Mouse (Mus musculus): Measurements from ENCODE around the gene Rassf8.

The Rassf8 gene

DNA sequence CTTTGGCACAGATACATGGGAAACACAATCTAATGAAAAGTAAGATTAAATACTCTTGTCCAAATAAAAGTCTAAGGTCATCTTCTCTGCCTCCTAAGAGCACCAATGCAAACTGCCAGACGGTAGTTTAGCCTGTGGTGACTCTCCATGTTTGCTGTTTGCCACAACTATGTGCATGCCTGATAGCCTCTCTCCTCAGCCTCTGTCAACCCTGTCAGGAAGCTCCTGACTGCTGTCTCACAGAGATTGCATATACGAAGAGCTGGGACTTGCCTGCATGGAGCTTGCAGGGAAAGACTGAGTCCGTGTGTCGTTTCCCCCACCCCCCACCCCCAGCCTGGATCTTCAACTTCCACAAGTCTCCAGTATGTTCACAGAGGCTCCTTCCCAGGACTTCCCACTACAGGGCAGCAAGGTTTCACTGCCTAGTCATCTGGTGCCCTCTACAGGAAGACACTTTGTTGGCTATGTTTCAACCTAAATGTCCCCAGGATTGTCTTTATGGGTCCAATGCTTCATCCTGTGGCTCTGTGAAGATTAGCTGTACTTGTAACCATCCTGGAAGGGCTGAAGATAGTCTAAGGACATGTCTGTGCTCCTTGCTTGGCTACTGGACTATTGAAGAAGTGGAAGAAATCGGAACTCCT lies 77.2 kb downstream of the Rassf8 start:
- DNase-seq (ENCODE audit: low spot score), result no peak

DNA sequence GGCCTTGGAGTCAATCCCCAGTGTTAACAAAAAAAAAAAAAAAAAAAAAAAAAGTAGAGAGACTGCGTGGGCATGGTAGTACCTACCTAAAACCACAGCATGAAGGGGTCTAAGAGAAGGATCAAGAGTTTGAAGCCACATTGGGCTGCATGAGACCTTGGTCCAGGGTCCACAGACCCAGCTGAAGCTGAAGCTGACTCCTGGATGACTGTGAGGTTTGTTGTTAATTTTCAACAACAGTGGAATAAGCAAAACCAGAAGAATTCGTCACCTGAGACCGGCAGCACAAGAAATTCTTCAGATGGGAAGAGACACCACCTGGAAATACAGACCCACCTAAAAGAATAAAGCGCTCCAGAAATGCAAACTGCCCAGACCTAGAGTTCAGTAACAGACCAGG lies 79.8 kb downstream of the Rassf8 start:
- DNase-seq (ENCODE audit: low spot score), result no peak

DNA sequence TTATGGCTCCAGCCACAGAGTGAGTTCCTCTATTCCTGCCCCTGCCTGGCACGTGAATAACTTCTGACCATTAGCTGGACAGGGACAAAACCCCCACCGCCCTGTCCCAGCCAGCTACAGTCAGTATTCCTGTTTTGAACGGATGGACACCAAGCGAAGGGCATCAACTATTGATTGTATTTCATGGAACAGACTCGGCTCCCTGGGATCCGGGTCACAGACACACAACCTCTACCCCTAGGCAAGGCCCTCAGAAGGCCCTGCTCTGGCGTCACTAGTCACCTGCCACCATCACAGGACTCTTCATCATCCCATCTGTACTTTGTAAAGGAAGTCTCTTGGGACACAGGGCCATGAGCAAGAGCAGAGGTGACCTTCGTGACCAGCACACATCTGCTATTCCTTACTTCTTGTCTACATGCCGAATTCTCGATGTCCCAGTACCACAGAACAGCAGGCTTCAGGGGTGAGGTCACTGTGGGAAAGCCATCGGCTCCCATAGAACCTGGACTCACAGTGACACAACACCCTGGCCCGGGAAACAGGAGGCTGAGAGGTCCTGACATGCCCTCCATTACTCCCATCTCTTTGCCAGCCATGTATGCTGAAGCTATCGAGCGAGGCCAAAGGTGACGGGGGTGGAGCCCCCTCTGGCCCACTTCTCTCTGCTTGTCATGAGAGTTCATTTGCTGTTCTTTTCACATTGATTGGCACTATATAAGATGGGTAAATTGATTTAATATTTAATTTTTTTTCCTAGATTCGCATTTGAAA lies 82.7 kb downstream of the Rassf8 start:
- DNase-seq (ENCODE audit: low spot score), result no peak

DNA sequence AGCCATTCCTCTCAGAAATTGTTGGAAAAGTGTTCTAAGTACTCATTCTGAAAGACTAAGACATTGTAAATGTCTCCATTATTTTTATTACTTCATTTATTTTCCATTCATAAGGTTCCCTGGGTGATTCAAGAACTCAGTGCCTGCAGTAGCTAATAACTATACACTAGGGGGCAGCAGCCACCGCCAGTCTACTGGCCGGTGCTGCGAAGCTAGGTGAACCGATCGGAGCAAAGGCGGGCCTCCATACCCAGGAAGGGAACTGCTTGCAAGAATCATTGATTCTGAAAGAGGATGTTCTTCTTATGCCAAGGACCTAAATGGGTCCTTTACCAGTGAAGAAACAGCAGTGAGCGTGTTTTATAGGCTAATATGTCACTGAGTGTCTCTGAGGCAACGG lies 83.6 kb downstream of the Rassf8 start:
- DNase-seq (ENCODE audit: low spot score), result peak; percentile 43

DNA sequence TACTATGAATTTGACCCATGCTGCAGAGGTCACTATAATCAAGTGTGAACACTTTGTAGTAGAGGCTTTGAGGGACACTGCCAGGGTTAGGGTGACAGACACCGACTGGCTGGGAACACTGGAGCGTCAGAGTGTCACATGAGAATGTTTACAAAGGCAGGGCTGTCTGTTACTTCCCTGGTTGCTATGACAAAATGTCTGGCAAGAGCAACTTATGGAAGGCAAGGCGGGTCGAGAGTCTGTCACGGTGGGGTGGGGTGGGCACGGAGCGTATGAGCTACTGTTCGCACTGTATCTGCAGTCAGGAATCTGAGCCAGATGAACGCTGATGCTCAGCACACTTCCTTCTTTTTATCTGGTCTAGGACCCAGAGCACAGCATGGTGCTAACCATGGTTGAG lies 84.1 kb downstream of the Rassf8 start:
- DNase-seq (ENCODE audit: low spot score), result no peak

DNA sequence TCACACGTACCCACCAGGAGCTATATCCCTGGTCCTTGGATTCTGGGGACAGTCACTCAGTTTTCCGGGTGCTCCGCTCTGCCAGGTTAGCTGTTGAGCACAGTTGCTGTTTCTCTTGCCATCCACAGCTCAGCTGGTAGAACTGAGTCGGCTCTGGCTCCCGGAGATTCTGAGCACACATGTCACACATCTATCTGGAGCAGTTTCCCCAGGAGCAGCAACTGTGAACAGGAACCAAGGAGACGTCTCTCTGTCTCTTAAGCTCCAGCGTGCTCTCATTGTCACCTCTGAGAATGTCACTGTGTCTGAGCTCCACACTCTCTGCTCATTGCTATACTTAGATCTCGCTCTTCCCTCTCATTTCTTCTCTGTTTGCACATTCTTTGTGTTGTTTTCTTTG lies 86.4 kb downstream of the Rassf8 start:
- DNase-seq (ENCODE audit: low spot score), result no peak

DNA sequence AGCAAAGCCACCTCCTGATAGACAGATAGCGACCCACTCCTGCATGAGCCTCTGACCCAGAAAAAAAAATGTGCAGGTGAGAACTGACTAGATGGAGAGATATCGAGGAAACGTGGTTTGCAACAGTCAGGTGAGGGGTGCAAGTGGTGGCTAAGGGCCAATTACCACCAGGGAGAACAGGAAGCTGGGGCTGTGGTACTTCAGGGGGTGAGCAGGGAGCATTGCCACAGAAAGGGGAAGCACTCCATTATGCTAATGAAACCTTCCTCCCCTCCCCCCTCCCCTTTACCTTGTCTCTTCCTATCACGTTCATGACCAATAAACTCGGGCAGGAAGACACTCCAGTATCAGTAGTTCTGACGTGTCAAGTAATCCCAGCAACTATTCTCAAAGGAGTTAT lies 88.8 kb downstream of the Rassf8 start:
- no peak for DNase-seq (ENCODE audit: low spot score)

DNA sequence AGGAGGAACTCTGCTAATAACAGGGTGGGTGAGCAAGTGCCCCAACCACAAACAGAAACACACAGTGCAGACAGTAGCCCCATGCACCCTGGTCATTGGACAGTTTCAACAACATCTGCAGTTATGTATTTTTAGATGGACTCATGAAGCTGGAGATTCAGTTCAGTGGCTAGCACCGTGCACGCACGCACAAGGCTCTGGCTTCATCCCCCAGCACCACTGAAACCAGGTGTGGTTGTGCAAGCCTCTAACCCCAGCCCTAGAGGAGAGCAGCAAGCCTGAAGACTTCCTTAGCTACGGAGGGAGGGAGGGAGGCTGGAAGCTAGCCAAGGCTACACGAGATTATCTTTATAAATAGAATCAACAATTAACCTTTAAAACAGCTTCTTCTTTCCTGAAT lies 99.1 kb downstream of the Rassf8 start:
- DNase-seq (ENCODE audit: low spot score), result no peak

DNA sequence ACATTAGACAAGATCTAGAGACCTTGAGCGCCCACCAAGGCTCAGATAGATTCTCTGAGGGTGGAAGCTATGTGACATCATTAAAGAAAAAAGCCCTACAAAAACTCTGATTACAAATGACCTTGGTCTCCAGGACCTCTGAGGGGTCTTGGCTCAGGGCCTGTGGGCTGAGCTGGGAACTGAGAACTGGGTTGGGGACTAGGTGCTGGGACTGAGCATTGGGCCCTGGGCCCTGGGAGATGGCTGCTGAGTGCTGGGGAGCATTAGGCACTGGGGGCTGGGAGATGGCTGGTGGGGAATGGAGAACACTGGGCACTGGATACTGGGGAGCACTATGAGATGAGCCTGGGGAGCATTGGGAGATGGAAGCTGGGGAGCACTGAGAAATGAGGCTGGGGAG lies 99.5 kb downstream of the Rassf8 start:
- no peak for DNase-seq (ENCODE audit: low spot score)

DNA sequence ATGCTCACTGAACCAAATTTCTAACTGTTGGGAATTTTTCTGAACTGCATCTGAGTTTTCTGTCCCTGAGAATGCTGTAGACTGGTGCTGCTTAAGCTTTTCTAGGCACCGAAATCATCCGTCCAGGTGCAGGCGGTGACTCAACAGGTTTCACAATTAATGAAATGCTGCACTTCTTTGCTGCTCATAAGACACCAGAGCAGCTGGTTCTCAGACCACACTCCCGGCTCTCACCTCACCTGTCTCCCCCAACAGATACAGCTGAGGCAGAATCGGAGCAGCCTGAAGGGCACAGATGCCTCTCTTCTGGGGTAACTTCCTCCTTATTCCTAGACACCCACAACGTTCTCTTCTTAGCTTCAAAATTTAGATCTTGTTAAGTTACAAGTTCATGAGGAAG lies 100.4 kb downstream of the Rassf8 start:
- DNase-seq (ENCODE audit: low spot score), result no peak

DNA sequence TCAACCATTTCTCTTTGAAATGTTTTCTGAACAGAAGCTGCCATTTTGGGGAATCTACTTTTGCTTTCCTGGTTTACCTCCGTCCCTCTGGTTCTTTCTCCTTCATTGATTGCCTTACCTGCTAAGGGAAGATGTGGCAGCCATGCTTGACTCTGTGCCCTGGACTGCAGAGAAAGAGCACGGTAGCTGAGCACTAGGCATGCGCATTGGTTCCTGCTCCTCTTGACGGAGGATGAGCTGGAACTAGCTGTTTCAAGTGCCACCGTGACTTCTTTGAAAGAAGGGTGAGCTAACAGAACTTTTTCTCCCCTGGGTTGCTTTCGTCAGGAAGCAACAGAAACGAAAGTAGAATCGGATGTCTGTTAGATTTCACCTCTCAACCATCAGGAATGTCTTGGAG lies 101.1 kb downstream of the Rassf8 start:
- no peak for DNase-seq (ENCODE audit: low spot score)

DNA sequence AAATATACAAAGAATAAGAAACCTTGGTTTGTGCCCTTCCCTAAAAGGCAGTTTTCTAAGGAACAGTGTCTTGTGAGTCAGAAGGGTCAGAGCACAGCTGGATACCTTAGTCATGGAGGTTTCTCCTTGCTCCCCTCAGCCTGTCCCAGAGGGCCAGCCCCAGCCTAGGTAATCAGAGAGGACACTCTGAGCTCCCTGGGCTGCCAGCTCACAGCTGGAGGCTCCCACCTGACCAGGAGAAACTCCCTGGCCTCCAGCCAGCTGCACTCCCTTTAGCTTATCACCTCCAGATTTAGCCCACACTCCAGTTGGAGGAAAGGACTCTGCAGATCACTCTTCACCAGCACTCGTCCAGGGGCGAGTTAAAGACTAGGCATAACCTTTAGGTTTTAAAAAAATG lies 104.2 kb downstream of the Rassf8 start:
- DNase-seq (ENCODE audit: low spot score), result peak; percentile 54

DNA sequence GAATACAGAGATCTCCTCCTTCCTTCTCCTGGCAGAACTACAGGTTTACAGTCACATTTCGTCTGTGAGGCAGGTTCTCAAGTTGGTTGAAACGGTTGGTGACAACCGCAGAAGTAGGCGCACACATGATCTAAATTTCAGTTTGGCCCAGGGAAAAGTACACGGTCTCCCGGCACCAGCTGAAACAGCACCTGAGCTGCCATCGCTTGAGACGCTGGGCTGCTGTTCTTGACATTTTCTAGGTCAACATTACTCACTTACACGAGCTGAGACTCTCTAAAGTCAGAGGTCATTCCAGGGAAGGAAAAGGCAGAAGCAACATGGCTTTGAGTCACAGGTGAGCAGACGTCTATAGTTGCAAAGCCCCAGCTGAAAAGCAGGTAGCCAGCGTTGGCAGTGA lies 105.4 kb downstream of the Rassf8 start:
- DNase-seq (ENCODE audit: low spot score), result no peak

DNA sequence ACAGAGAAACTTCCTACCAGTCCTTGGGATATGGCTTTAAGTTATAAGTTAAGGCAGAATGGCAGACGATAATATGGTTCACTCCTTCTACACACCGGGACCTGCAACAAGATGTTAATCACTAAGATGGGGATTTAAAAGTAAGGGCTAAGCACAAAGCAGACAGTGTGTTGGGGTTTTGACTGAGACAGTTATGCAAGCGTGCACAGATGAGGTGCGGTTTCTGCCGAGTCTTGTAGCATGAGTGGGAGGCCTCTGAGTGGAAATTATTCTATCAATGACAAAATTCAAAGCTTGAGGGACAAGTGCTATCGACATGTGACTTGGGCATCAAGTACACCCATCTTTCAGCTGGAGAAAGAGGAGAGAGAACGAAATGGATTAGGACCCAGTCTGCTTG lies 106.2 kb downstream of the Rassf8 start:
- DNase-seq (ENCODE audit: low spot score), result no peak

DNA sequence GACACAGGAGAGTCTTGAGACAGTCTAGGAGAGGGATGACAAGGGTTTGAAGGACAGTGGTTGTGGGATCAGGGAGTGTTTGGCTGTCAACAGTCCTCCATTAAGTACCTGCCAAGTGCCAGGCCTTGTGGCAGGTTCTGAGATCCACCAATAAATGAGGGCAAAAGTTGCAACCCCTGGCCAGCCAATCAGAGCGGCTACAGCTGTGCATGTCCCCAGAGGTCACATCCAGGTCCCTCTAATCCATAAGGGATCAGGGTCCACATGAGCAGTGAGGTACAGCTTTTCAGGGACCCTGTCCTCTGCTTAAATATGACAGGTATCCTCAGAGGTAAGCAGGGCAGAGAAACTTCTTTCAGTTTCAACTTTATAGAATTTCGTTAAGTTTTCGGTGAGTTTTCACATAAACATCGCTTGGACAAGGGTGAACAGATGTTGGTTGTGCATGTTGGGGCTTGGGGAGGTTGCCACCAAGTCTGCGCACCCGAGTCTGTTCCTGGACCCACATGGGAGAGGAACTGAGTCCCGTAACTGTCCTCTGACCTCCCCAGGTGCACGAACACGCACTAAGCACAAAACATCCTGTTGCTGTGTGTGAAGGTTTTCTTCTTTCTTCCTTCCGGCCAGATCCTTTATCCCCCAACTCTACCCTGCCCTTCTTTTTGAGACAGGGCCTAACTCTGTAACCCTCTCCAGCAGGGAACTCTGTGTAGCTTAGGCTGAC lies 107.0 kb downstream of the Rassf8 start:
- no peak for DNase-seq (ENCODE audit: low spot score)

DNA sequence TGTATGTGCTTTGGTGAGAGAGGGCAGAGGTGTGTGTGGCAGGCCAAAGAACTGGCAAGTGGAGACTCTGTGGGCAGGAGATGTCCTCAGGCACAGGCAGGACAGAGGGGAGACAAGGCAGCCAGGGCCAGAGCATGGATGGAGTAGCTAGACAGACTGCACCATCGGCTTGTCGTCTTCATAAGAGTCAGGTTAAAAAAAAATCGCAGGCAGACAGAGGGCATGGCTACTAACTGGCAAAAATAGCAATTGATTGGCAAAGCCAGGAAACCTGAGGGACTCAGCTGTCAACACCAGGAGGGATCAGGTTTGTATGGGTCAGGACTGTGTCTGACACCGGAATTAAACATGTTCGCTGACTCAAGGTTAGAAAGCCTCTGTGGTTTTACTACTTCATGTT lies 108.2 kb downstream of the Rassf8 start:
- DNase-seq (ENCODE audit: low spot score), result no peak

DNA sequence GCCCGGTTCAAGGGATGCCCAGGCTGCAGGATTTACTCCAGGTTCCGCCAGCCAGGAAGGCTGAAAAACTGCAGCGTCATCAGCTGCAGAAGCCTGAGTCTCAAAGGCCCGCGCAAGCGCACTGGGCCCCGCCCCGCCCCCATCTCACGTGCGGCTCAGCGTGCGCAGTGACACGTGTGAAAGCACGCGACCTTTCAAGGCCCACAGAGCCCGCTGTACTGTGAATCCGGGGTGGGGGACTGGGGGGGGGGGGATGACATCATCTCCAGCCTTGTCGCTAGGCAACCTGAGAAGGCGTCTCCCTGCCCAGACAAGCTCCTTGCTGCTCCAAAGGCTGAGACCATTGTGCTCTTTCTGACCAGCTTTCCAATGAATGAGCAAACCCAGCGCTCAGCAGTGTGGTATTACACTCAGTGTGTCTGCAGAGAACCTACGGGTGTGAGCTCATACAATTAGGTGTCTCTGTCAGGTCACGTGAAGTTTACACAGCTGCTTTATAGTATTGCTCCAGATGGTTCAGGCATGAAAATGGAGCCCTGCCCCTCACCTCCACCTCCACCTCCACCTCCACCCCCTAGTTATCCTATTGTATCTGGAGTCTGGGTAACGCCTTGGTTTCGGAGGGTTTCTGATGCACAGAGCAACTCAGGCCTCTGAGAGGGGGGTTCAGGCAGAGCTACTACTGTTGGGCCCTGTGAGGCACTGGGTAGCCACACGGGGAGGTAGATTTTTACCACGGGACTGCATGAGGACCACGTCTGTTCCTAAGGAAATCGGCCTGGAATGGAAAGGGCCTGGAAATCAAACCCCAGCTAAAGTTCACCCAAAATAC lies 109.4 kb downstream of the Rassf8 start:
- peak; percentile 92 for DNase-seq (ENCODE audit: low spot score)

DNA sequence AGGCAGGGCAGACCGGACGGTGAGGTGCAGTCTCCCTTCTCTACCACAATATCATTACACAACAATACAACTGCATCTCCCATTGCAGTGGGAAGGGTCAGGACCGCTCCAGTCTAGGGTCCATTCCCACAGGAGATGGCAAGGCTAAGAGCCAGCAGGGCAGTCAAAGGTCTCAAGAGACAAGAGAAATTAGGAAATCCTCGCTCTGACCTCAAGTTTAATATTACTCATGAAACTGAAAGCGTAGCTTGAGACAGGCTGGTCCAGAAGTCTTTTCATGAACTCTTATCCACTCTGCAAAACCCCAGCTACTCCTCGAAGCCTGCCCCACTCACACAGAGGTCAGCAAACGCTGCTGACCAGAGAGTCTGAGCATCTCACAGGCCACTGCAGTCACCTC lies 110.9 kb downstream of the Rassf8 start:
- DNase-seq (ENCODE audit: low spot score), result no peak

DNA sequence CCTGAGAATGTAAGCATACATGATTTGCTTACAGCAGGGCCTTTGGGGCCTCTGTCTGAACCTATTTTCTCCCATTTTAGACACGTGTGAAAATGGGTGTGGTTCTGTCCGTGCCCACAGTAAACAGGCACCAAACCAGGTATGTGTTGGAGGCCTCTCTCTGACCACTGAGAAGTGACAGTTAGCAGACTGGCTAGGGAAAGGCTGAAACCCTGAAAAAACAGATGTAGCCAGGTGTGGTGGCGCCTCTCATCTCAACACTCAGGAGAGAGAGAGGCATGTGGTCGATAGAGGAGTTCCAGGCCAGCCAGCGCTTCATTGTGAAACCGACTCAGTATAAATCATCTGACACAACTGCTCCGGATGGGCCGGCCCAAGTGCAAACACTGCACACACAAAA lies 111.9 kb downstream of the Rassf8 start:
- no peak for DNase-seq (ENCODE audit: low spot score)

DNA sequence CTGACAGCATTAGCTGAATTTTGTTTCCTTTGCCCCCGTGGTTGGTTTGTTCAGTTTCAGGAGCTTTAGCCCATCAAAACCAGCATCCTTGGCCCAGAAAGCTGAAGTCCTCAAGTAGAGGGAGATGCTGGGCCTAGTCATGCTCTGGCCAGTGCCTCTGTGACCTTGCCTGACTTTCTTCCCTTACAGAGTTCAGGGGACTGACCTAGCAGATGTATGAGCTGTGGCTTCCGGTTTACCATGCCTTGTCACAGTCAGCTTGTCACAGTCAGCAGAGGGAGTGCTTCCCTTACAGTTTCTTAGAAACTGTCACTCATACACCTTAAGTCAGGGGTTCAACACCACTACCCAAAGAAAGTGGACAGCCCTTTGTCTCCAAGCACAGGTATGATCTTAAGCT lies 113.8 kb downstream of the Rassf8 start:
- no peak for DNase-seq (ENCODE audit: low spot score)

DNA sequence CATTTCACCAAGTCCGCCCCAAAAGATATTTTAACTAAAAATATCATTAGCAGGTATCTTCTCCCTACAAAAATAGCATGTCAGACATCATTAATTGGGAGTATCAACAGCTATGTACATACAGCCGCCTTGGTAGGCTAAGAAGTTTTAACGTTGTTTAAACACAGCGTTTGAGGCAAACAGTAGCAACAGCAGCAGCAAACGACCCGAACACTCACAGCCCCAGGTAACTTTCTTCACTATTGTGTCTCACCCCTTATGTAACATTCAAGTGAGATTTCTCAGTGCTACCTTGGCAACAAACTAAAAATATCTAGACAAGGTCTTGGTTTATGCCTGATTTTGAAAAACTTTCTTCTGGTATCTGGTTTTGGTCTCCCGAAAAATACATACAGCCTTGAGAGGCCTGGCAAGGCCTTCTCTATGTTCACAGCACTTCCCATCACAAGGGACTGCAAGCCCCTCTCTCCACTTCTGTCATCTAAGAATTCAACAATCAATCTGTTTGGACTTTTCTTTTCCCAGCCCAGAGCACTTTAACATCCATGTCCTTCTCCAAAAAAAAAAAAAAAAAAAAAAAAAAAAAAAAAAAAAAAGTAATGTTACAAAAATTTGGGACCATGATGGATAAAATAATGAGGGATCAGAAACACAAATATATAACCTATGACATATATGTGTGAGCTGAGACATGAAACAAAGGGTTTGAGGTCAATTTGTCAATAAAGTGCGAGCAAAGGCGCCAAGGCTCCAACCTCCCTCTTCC lies 115.1 kb downstream of the Rassf8 start:
- no peak for DNase-seq (ENCODE audit: low spot score)

DNA sequence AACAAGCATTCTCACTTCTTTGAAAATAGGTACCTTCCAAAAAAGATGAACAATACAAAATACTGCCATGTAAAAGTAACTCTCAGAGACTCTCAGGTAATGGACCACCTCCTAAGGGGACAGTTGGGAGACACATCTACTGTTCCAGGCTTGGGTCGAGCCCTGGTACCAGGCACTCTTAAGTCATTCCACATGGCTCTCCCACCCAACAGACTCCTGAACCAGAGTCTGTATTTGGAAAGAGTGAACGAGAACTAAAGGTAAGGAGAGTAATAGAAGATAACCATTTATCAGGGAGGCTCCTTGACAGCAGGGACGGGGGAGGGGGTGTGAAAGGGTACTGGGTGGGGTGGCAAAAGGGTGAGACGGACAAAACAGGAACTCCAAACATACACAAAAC lies 115.8 kb downstream of the Rassf8 start:
- no peak for DNase-seq (ENCODE audit: low spot score)

Data from ovary, adult 18-20 months (tissue).